ENCODE assay signal across 15 mouse cellular contexts in the genomic region with DNA sequence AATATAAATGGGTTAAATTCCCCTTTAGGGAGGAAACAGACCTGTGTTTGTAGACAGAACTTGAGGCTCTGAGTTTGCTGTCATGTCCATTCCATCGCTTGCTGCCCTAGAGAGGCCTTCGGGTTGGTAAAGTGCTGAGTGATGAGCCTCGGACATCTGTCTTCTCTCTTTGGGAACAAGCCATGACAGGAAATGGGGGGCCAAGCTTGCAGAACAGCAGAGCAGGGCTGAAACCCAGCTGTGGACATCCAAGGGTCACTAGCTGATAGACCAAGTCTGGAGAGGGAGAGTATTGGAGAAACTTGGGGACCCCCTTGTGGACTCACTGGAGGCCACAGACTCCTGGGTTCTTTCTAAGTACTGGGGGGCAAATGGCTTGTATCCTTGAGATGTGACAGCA.
DNase-seq lines count a peak whose midpoint lies in the region; ATAC-seq and TF ChIP-seq lines count a peak whose summit lies in the region.
"Had no signal": no experiment of that assay in that cellular context is flagged by ENCODE, and none has a peak within 500 bp of the region (broad histone marks: within the 10 kb centered on the region; RNA-seq: fewer than 3 reads in every experiment).

No protein-coding gene starts in this region.

- TF ChIP-seq POLR2A in lung, adult 2 months (IDR thresholded peaks at IDR 0.05; ENCODE audit: borderline replicate concordance, extremely low read depth, low read depth, low read length), result no peak
- TF ChIP-seq POLR2A in limb, embryonic 14.5 days (IDR thresholded peaks at IDR 0.05; ENCODE audit: borderline replicate concordance, extremely low read depth, insufficient read depth, insufficient read length), result no peak

- no peak overlapping the region for H3K9ac ChIP-seq in intestine, embryonic 14.5 days (ENCODE audit: low read length)
- H3K9ac ChIP-seq in intestine, postnatal 0 days (ENCODE audit: low read depth, low read length), result no peak overlapping the region
- H3K9ac ChIP-seq in lung, embryonic 15.5 days, result no peak overlapping the region
- H3K9ac ChIP-seq in heart, postnatal 0 days (replicated peaks; ENCODE audit: low read depth, low read length), result no peak overlapping the region
- H3K9ac ChIP-seq in limb, embryonic 14.5 days (ENCODE audit: low read depth, low read length, severe bottlenecking), result no peak overlapping the region
- H3K9ac ChIP-seq: forebrain, embryonic 12.5 days; hindbrain, embryonic 14.5 days; midbrain, embryonic 15.5 days; neural tube, embryonic 15.5 days had no signal

- WGBS in intestine, embryonic 14.5 days, result 59% methylated on average over 3 of the region's 3 CpGs
- WGBS in intestine, postnatal 0 days, result 59% methylated on average over 3 of the region's 3 CpGs
- 62% methylated on average over 3 of the region's 3 CpGs for WGBS in lung, embryonic 15.5 days
- WGBS in lung, adult 2 months, result 70% methylated on average over 3 of the region's 3 CpGs
- WGBS in heart, postnatal 0 days, result 47% methylated on average over 3 of the region's 3 CpGs
- 72% methylated on average over 3 of the region's 3 CpGs for WGBS in limb, embryonic 14.5 days

- no peak overlapping the region for H3K4me3 ChIP-seq in intestine, embryonic 14.5 days (ENCODE audit: low read depth, low read length)
- H3K4me3 ChIP-seq in intestine, postnatal 0 days (ENCODE audit: low read depth, low read length), result no peak overlapping the region
- no peak overlapping the region for H3K4me3 ChIP-seq in lung, embryonic 15.5 days
- H3K4me3 ChIP-seq in lung, adult 2 months (replicated peaks; ENCODE audit: extremely low read depth, low read depth, low read length), result no peak overlapping the region
- no peak overlapping the region for H3K4me3 ChIP-seq in heart, postnatal 0 days (ENCODE audit: low read depth, low read length)
- H3K4me3 ChIP-seq in limb, embryonic 14.5 days (replicated peaks; ENCODE audit: low read length), result no peak overlapping the region
- H3K4me3 ChIP-seq: embryonic facial prominence, embryonic 13.5 days; forebrain, embryonic 12.5 days; midbrain, embryonic 15.5 days; neural tube, embryonic 15.5 days had no signal

- TF ChIP-seq CTCF in intestine, postnatal 0 days (IDR thresholded peaks at IDR 0.05; ENCODE audit: low read depth), result no peak
- TF ChIP-seq CTCF in lung, adult 2 months (IDR thresholded peaks at IDR 0.05; ENCODE audit: insufficient read depth, low read length), result no peak
- TF ChIP-seq CTCF in heart, postnatal 0 days (IDR thresholded peaks at IDR 0.05; ENCODE audit: low read depth), result no peak

- no peak for DNase-seq in intestine, embryonic 14.5 days (ENCODE audit: low spot score)
- DNase-seq in lung, adult 2 months, result no peak
- DNase-seq in heart, postnatal 0 days (ENCODE audit: low spot score), result no peak
- DNase-seq in limb, embryonic 14.5 days (ENCODE audit: low spot score), result no peak
- DNase-seq in adrenal gland, postnatal 4 days (ENCODE audit: low spot score in 2 of 2), result no peak
- DNase-seq in MN1 (ENCODE audit: low spot score), result no peak
- DNase-seq: adrenal gland, adult 2 months; right cerebral cortex, adult 18-20 months had no signal

- TF ChIP-seq EP300 in heart, postnatal 0 days (IDR thresholded peaks at IDR 0.05; ENCODE audit: low read depth), result no peak

- H3K27me3 ChIP-seq in intestine, embryonic 14.5 days (replicated peaks; ENCODE audit: control insufficient read depth, insufficient read depth, low read length), result no peaks in the 10 kb centered on the region
- no peaks in the 10 kb centered on the region for H3K27me3 ChIP-seq in intestine, postnatal 0 days (replicated peaks; ENCODE audit: control insufficient read depth, insufficient read depth, low read length)
- no peaks in the 10 kb centered on the region for H3K27me3 ChIP-seq in lung, embryonic 15.5 days
- no peaks in the 10 kb centered on the region for H3K27me3 ChIP-seq in heart, postnatal 0 days (ENCODE audit: control insufficient read depth, insufficient read depth, low read length)
- H3K27me3 ChIP-seq in limb, embryonic 14.5 days (ENCODE audit: control insufficient read depth, insufficient read depth, low read length), result no peaks in the 10 kb centered on the region
- H3K27me3 ChIP-seq: embryonic facial prominence, embryonic 13.5 days; forebrain, embryonic 12.5 days; midbrain, embryonic 15.5 days; neural tube, embryonic 15.5 days had no signal

- no peak for ATAC-seq in intestine, embryonic 14.5 days (replicated peaks; ENCODE audit: low FRiP score, low TSS enrichment, low read depth)
- no peak for ATAC-seq in intestine, postnatal 0 days
- ATAC-seq in lung, embryonic 15.5 days (ENCODE audit: borderline replicate concordance, extremely low read depth, low FRiP score, low TSS enrichment), result no peak
- no peak for ATAC-seq in heart, postnatal 0 days (ENCODE audit: insufficient read depth, low read depth)
- ATAC-seq in limb, embryonic 14.5 days (ENCODE audit: low FRiP score, low read depth), result no peak
- ATAC-seq: midbrain, embryonic 15.5 days had no signal

- H3K27ac ChIP-seq in intestine, embryonic 14.5 days (ENCODE audit: low read depth), result peak overlapping the region; percentile 66
- no peak overlapping the region for H3K27ac ChIP-seq in intestine, postnatal 0 days (ENCODE audit: low read depth, low read length)
- H3K27ac ChIP-seq in lung, embryonic 15.5 days, result peak overlapping the region; percentile 86
- peak overlapping the region; percentile 75 for H3K27ac ChIP-seq in heart, postnatal 0 days (ENCODE audit: low read depth)
- H3K27ac ChIP-seq in limb, embryonic 14.5 days (replicated peaks; ENCODE audit: low read depth, low read length), result peak overlapping the region; percentile 48; the same call in 1 of the 2 replicates
- H3K27ac ChIP-seq: forebrain, embryonic 12.5 days; hindbrain, embryonic 14.5 days; midbrain, embryonic 15.5 days; neural tube, embryonic 15.5 days had no signal

- peaks cover 56% of the 10 kb centered on the region for H3K4me1 ChIP-seq in intestine, embryonic 14.5 days (replicated peaks; ENCODE audit: control insufficient read depth, insufficient read depth, low read length)
- H3K4me1 ChIP-seq in intestine, postnatal 0 days (replicated peaks; ENCODE audit: control insufficient read depth, insufficient read depth, low read length), result no peaks in the 10 kb centered on the region
- H3K4me1 ChIP-seq in lung, embryonic 15.5 days, result peaks cover 69% of the 10 kb centered on the region
- H3K4me1 ChIP-seq in lung, adult 2 months (ENCODE audit: control insufficient read depth, insufficient read depth, low read length), result peaks cover 11% of the 10 kb centered on the region
- H3K4me1 ChIP-seq in heart, postnatal 0 days (ENCODE audit: control insufficient read depth, insufficient read depth), result peaks cover 71% of the 10 kb centered on the region
- H3K4me1 ChIP-seq in limb, embryonic 14.5 days (ENCODE audit: control insufficient read depth, insufficient read depth, low read length), result peaks cover 65% of the 10 kb centered on the region

- no peaks in the 10 kb centered on the region for H3K9me3 ChIP-seq in intestine, embryonic 14.5 days (ENCODE audit: control insufficient read depth, low read length)
- no peaks in the 10 kb centered on the region for H3K9me3 ChIP-seq in intestine, postnatal 0 days (ENCODE audit: control insufficient read depth)
- H3K9me3 ChIP-seq in lung, embryonic 15.5 days, result no peaks in the 10 kb centered on the region
- no peaks in the 10 kb centered on the region for H3K9me3 ChIP-seq in heart, postnatal 0 days (replicated peaks; ENCODE audit: control insufficient read depth, low read length)
- no peaks in the 10 kb centered on the region for H3K9me3 ChIP-seq in limb, embryonic 14.5 days (ENCODE audit: control insufficient read depth, low read length)
- H3K9me3 ChIP-seq: forebrain, embryonic 12.5 days; midbrain, embryonic 15.5 days; neural tube, embryonic 15.5 days had no signal

- H3K4me2 ChIP-seq in intestine, embryonic 14.5 days (ENCODE audit: low read length), result no peak overlapping the region
- H3K4me2 ChIP-seq in intestine, postnatal 0 days (replicated peaks; ENCODE audit: low read depth), result no peak overlapping the region
- no peak overlapping the region for H3K4me2 ChIP-seq in lung, embryonic 15.5 days
- H3K4me2 ChIP-seq in heart, postnatal 0 days (ENCODE audit: low read depth, low read length), result 0 out of 2 replicates have a peak overlapping the region, but pooled peaks have one; percentile 12
- H3K4me2 ChIP-seq in limb, embryonic 14.5 days (replicated peaks; ENCODE audit: low read depth, low read length, severe bottlenecking), result no peak overlapping the region
- H3K4me2 ChIP-seq: embryonic facial prominence, embryonic 13.5 days; forebrain, embryonic 12.5 days; hindbrain, embryonic 14.5 days; midbrain, embryonic 15.5 days; neural tube, embryonic 15.5 days had no signal

- H3K36me3 ChIP-seq in intestine, embryonic 14.5 days (ENCODE audit: control insufficient read depth, insufficient read depth, low read length), result no peaks in the 10 kb centered on the region
- no peaks in the 10 kb centered on the region for H3K36me3 ChIP-seq in intestine, postnatal 0 days (ENCODE audit: control insufficient read depth, insufficient read depth)
- no peaks in the 10 kb centered on the region for H3K36me3 ChIP-seq in lung, embryonic 15.5 days
- H3K36me3 ChIP-seq in heart, postnatal 0 days (replicated peaks; ENCODE audit: control insufficient read depth, insufficient read depth, low read length), result no peaks in the 10 kb centered on the region
- no peaks in the 10 kb centered on the region for H3K36me3 ChIP-seq in limb, embryonic 14.5 days (ENCODE audit: control insufficient read depth, insufficient read depth, low read length)
- H3K36me3 ChIP-seq: embryonic facial prominence, embryonic 13.5 days; forebrain, embryonic 12.5 days; midbrain, embryonic 15.5 days; neural tube, embryonic 15.5 days had no signal
